Mouse (Mus musculus) olfactory bulb, adult 2 months (tissue): ENCODE results near the gene Ropn1l.

ENCODE experiments used
- CTCF ChIP-seq: fragments of 200-500 bp; IDR thresholded peaks from 2 replicates; pipeline ENCODE4 v1.5.1; 2012; ENCODE audit warnings: low read depth, mild to moderate bottlenecking, low read length, moderate library complexity; ENCODE audit not compliant: insufficient read depth
- POLR2A ChIP-seq: fragments of 200-500 bp; IDR thresholded peaks from 2 replicates; pipeline ENCODE4 v1.6.1; 2012; ENCODE audit warnings: mild to moderate bottlenecking, low read depth, low read length, moderate library complexity; ENCODE audit not compliant: insufficient read depth

DNA sequence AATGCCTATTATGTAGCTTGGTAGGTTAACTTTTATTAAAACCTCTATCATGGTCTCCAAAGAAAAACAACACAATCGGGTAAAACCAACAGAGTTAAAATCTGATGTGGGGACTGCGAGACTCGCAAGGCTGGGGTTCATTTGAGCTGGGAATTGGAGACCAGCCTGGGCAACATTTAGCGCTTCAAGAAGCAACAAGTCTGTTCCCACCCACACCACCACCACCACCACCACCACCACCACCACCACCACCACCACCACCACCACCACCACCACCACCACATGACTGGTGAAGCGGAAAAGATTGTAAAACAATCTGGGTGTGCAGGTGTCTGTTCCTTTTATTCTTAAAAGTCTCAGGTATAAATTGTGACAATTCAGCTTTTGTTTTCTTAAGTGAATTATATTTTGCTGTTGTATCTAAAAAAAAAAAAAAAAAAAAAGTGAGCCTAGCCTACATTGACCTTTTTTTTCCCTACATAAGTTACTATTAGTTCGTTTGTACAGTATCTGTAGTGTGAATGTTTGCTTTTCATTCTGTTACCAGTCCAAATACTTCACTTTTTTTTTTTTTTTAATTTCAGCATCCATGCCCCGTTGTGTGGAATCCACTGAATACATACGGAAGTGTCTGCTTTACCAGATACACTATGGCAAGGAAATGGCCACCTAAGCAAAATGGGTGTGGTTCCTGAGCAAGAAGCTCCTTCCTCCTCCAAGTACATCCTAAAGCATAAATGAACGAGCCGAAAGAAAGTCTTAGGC lies 741 bp upstream of the Ropn1l start:
- TF ChIP-seq CTCF: no peak
- no peak for TF ChIP-seq POLR2A
